Mouse (Mus musculus) right cerebral cortex, postnatal 36 days (tissue): ENCODE data around the gene Gm27027.
A peak's percentile ranks its signal among the peaks of the same experiment; 100 is the strongest.

Source experiments
- DNase-seq, 2 experiments: peaks; one replicate each; pipeline ENCODE4 v3.0.0; 2022; ENCODE audit warnings: low spot score in 2 of 2, mixed read lengths in 1 of 2

Gm27027 gene

GRCm38 (mm10) chr2:93976436-93977252, 19.5 kb downstream of the Gm27027 start:
- peak; percentile 45 to 46 for DNase-seq

DNA sequence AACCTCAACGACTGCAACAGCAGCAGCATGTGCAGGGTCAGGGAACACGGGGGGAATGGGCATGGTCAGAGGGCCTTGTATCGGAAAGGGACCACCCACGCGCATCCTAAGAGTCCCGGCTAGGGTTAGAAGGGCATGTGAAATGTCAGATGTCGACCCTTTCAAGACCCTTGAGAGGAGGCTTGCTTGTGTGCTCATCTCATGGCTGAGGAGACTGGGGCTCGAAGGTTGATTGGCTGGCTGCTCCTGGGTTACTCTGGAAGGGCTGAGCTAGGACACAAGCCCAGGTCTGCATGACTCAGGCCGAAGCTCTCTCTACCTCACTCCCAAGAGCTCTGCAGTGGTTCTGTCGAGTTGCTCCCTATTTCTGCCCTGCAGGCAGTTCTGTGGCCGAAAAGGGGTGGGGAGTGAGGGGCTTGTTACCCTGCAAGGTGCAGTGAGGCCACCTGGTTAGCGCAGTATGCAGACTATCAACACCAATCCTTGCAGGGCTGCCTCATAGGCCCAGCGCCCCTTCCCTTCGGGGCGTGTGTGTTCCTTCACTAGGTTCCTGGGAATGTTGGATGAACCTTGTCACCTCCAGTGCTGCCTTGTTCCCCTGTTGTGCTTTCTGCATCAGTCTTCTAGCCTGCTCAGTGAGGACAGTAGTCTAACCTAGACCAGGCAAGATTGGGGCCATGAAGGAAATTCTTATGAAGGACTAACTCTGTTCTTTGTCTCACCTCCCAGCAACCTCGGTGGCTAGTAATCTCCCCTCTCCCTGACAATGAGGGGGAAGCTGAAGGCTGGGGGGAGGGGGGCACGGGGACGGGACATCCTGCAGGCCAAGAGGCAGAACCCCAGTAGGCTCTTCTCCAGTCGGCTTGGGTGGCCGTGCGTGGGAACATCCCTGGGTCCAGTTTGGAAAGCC, 20.4 kb downstream of the Gm27027 start:
- no peak for DNase-seq

DNA sequence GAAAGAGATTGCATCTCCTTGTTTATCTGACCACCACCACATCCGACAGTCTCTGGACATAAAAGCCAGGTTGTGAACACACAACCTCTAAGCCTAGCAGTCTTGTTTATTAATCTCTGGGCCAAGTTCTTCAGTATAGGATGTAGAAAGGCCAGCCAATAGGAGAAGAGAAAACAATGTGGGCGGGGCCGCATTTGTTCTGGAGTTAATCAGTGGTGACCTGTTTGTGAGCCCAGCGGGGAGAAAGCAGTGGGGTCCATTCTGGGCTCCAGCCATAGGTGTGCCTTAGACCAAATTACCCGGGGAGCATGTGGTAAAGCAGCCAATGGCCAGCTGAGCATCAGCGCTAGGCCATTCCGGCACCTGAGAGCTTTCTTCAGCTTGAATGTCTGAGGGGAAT, 21.1 kb downstream of the Gm27027 start:
- no peak for DNase-seq

GRCm38 (mm10) chr2:93971647-93972046, 24.5 kb downstream of the Gm27027 start:
- no peak for DNase-seq

GRCm38 (mm10) chr2:93964494-93965160, 31.5 kb downstream of the Gm27027 start:
- DNase-seq, result no peak

DNA sequence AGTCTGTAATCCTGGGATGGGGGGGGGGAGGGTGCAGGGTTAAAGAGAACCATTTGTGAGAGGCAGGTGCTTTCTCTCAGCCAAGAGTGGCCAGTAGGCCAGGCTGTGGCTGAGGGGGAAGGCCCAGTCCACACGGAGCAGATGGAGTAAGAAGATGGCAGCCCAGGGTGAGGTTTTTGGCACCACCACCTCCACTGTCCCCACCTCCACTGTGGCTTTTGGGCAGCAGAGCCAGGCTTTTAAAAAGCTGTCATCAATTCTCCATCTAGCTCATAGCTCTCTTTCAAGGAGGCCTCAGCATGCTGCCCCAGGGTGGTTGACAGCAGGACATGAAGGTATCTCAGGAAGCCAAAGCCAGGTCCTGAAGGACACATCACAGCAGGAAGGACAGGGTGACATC, 32.4 kb downstream of the Gm27027 start:
- no peak for DNase-seq

GRCm38 (mm10) chr2:93961716-93962115, 34.4 kb downstream of the Gm27027 start:
- no peak for DNase-seq

- DNase-seq, result no peak
These were observed 36.8 kb downstream of the Gm27027 start for GRCm38 (mm10) chr2:93959346-93959745.

- no peak for DNase-seq
These were observed 37.9 kb downstream of the Gm27027 start for GRCm38 (mm10) chr2:93958216-93958615.

- no peak for DNase-seq
These were observed 38.4 kb downstream of the Gm27027 start for GRCm38 (mm10) chr2:93957785-93958175.

- peak; percentile 82 to 86 for DNase-seq
These were observed 39.0 kb downstream of the Gm27027 start, which contains the start of gene Gm13889 for GRCm38 (mm10) chr2:93956908-93957784. TSS of gene Gm13889 (minus strand) at chr2:93957201.

DNA sequence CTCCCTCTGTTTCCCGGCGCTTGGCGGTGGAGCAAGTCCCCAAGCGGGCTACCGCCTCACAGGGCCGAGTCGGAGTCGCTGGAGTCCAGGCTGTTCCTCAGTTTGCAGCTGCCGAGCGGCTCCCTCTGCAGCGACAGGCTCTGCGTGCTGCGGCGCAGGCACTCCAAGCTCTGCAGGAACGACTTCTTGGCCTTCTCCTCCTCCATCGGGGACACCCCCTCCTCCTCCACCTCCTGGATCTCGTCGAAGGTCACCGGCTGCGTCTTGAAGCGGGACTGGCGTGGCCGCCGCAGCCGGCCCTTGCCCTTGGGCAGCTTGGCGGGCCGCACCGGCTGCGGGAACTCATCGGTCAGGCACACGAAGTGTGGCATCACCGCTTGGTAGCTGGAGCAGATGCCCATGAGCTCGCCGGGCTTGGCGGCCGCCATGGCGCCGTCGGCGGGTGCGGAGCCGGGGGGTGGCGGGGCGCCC, 39.8 kb downstream of the Gm27027 start:
- DNase-seq, result peak; percentile 59

GRCm38 (mm10) chr2:93955886-93956285, 40.3 kb downstream of the Gm27027 start:
- DNase-seq, result no peak

DNA sequence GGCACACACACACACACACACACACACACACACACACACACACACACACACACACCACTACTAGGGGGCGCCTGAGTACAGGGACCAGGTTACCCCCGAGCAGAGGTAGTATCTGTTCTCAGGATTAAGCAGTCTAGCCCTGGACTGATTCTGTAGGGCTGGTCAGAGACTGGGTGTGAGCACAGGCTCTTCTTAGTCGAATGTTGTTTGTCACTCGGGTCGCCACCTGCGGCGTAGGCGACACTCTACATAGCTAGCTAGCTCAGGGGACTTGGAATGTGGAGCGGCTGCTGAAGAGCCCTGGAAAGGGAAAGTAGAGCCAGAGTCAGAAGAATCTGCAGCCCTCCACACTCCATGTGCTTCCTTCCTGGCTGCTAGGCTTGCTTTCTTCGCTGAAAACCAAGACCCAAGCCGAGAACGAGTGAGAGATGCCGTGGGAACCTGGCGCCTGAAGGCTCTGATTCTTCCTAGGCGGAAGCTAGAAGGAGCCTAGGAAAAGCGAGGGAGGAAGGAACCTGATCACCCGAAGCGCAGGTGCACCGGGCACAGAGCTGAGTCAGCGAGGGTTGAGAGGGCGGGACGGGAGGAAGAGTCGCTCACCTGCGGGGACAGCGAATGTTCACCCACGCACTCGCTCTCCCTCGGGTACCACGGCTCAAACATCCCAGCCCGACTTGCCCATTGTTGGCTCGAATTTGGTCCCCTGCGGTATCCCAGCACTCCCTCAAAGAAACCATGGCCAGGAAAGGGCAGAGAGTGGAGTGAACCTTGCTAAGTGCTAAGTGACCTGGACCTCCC, 41.2 kb downstream of the Gm27027 start:
- no peak for DNase-seq

GRCm38 (mm10) chr2:93953726-93954125, 42.4 kb downstream of the Gm27027 start:
- no peak for DNase-seq

DNA sequence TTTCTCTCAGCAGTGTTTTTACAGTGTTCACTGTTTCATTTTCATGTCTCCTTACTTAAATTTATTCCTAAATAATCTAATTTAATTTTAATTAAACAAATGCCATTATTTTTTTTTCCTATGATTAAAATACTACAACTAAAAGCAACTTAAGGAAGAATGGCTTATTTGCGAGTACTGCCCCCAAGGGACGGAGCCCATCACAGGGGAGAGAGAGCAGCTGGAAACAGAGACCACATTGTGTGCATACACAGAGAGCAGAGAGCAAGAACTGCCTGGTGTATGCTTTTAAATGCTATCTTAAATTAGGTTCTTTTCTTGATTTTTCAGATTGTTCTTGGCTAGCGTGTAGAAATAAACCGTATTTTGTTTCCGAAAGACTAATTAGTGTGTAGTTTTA, 49.2 kb downstream of the Gm27027 start:
- DNase-seq, result no peak

DNA sequence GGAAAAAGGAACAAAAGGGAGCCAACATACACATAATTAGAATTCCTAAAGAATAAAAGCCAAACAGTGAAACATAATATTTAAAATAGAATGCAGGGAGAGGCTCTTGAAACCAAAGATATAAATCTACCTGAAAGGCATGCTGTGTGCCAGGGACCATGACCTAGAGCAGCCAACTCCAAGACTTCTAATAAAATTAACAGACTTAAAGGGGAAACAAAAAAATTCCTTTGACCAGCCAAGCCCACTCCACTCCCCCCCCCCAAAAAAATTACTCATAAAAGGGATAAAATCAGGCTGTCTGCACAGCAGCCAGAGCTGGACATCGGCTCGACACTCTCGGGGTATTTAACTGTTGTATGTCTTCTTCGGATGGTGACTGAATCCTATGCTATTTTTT, 51.3 kb downstream of the Gm27027 start:
- DNase-seq, result no peak

GRCm38 (mm10) chr2:93944099-93944498, 52.1 kb downstream of the Gm27027 start:
- no peak for DNase-seq

DNA sequence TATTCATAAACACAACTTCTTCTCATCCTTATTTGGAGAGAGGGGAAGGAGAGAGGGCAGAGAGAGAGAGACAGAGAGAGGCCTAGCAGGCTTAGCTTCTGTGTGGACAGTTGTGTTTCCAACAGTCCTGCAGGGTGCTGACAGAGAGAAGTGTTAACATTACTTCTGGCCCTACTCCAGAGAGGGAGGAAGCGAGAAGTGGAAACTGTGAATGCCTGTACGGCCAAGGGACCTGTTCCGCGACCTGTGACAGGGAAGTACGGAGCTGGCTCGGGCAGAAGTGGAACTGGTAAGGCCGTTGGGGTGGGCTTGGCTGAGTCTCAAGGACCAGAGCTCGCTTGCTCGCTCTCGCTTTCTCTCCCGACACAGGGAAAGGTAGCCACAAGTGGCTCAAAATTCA, 54.5 kb downstream of the Gm27027 start:
- no peak for DNase-seq

DNA sequence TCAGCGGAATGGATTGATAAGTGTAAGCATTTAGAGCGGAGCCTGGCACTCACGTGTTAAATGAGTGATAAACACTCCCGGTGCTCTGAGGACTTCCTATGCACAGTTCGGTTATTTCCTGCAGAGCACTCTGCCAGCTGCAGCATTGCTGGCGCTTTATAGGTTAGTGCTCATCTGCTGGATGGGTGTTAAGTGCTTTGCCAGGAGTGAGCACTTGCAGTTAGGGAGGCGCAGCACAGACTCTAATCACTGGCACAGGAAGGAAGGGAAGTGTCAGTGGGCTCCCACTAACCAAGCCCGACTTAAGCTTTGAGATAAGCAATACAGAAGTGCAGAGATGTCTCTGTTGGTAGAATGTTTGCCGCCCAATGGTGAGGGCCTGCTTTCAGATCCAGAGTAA, 57.6 kb downstream of the Gm27027 start:
- DNase-seq, result no peak
